Mouse (Mus musculus) cerebellum, adult 9-10 months (tissue): Measurements from ENCODE around the gene Ripor3.
A peak's percentile ranks its signal among the peaks of the same experiment; 100 is the strongest.
"Not testable (repeated sequence)": the region's sequence is repeated elsewhere in the genome, so short reads cannot be mapped to it uniquely, and the experiment has no call there.

Experiments used
- DNase-seq: peaks from one replicate; pipeline ENCODE4 v3.0.0; 2022

The Ripor3 gene

GRCm38 (mm10) chr2:168009936-168010668 lies at the start of gene Ripor3:
Ripor3 (minus strand) TSS chr2:168010618.
- DNase-seq = peak; percentile 30

GRCm38 (mm10) chr2:168059200-168059790 lies 48.9 kb upstream of the Ripor3 start:
- DNase-seq = no peak

GRCm38 (mm10) chr2:168058488-168059199 lies 48.2 kb upstream of the Ripor3 start:
- no peak for DNase-seq

- not testable (repeated sequence) for DNase-seq
Measured at GRCm38 (mm10) chr2:168057876-168058275, 47.5 kb upstream of the Ripor3 start.

GRCm38 (mm10) chr2:168056666-168056933 lies 46.2 kb upstream of the Ripor3 start:
- no peak for DNase-seq

- no peak for DNase-seq
Measured at GRCm38 (mm10) chr2:168055910-168056665, 45.7 kb upstream of the Ripor3 start.

- no peak for DNase-seq
Measured at GRCm38 (mm10) chr2:168054142-168054541, 43.7 kb upstream of the Ripor3 start.

- DNase-seq = peak; percentile 21
Measured at GRCm38 (mm10) chr2:168052689-168053088, 42.3 kb upstream of the Ripor3 start.

- DNase-seq = no peak
Measured at GRCm38 (mm10) chr2:168052156-168052555, 41.7 kb upstream of the Ripor3 start.

GRCm38 (mm10) chr2:168050000-168050942 lies 39.9 kb upstream of the Ripor3 start:
- DNase-seq = no peak

- no peak for DNase-seq
Measured at GRCm38 (mm10) chr2:168049002-168049635, 38.7 kb upstream of the Ripor3 start.

- DNase-seq = no peak
Measured at GRCm38 (mm10) chr2:168046467-168046866, 36.0 kb upstream of the Ripor3 start.

- no peak for DNase-seq
Measured at GRCm38 (mm10) chr2:168045771-168046170, 35.4 kb upstream of the Ripor3 start.

GRCm38 (mm10) chr2:168045357-168045756 lies 34.9 kb upstream of the Ripor3 start:
- DNase-seq = no peak

- no peak for DNase-seq
Measured at GRCm38 (mm10) chr2:168044681-168045287, 34.4 kb upstream of the Ripor3 start.

- peak; percentile 18 for DNase-seq
Measured at GRCm38 (mm10) chr2:168042019-168042418, 31.6 kb upstream of the Ripor3 start.

GRCm38 (mm10) chr2:168040751-168041150 lies 30.3 kb upstream of the Ripor3 start:
- DNase-seq = no peak

- no peak for DNase-seq
Measured at GRCm38 (mm10) chr2:168037063-168037462, 26.6 kb upstream of the Ripor3 start.

- no peak for DNase-seq
Measured at GRCm38 (mm10) chr2:168035907-168036306, 25.5 kb upstream of the Ripor3 start.

GRCm38 (mm10) chr2:168033905-168034304 lies 23.5 kb upstream of the Ripor3 start:
- no peak for DNase-seq

GRCm38 (mm10) chr2:168031842-168032241 lies 21.4 kb upstream of the Ripor3 start:
- no peak for DNase-seq
